Mouse (Mus musculus) retina, postnatal 1 day (tissue): ENCODE results near the gene Rasal2.
A peak's percentile ranks its signal among the peaks of the same experiment; 100 is the strongest.

ENCODE experiments used
- DNase-seq: peaks from one replicate; pipeline ENCODE4 v3.0.0-alpha.2; 2012

Rasal2 gene

GRCm38 (mm10) chr1:157323091-157323490 is 89.3 kb downstream of the Rasal2 start:
- DNase-seq: no peak

- no peak for DNase-seq
These were observed 93.5 kb downstream of the Rasal2 start for GRCm38 (mm10) chr1:157318896-157319295.

GRCm38 (mm10) chr1:157301266-157301665 is 111.1 kb downstream of the Rasal2 start:
- no peak for DNase-seq

- no peak for DNase-seq
These were observed 112.8 kb downstream of the Rasal2 start for GRCm38 (mm10) chr1:157299559-157299958.

GRCm38 (mm10) chr1:157298990-157299389 is 113.4 kb downstream of the Rasal2 start:
- no peak for DNase-seq

GRCm38 (mm10) chr1:157297137-157297536 is 115.3 kb downstream of the Rasal2 start:
- DNase-seq: no peak

- DNase-seq: no peak
These were observed 116.5 kb downstream of the Rasal2 start for GRCm38 (mm10) chr1:157295868-157296267.

- no peak for DNase-seq
These were observed 122.2 kb downstream of the Rasal2 start for GRCm38 (mm10) chr1:157290173-157290572.

- DNase-seq: no peak
These were observed 123.1 kb downstream of the Rasal2 start for GRCm38 (mm10) chr1:157289251-157289650.

GRCm38 (mm10) chr1:157286561-157286960 is 125.8 kb downstream of the Rasal2 start:
- peak; percentile 66 for DNase-seq

GRCm38 (mm10) chr1:157285366-157285765 is 127.0 kb downstream of the Rasal2 start:
- DNase-seq: no peak

GRCm38 (mm10) chr1:157280781-157281180 is 131.6 kb downstream of the Rasal2 start:
- peak; percentile 21 for DNase-seq

- no peak for DNase-seq
These were observed 136.6 kb downstream of the Rasal2 start for GRCm38 (mm10) chr1:157275672-157276307.

- no peak for DNase-seq
These were observed 144.5 kb downstream of the Rasal2 start for GRCm38 (mm10) chr1:157267894-157268293.

GRCm38 (mm10) chr1:157256562-157256961 is 155.8 kb downstream of the Rasal2 start:
- DNase-seq: peak; percentile 29

GRCm38 (mm10) chr1:157255776-157256175 is 156.6 kb downstream of the Rasal2 start:
- no peak for DNase-seq

- DNase-seq: no peak
These were observed 158.6 kb downstream of the Rasal2 start for GRCm38 (mm10) chr1:157253600-157254490.

GRCm38 (mm10) chr1:157248112-157248511 is 164.3 kb downstream of the Rasal2 start:
- DNase-seq: no peak

- no peak for DNase-seq
These were observed 165.1 kb downstream of the Rasal2 start for GRCm38 (mm10) chr1:157247341-157247740.

- no peak for DNase-seq
These were observed 165.6 kb downstream of the Rasal2 start for GRCm38 (mm10) chr1:157246779-157247178.

GRCm38 (mm10) chr1:157244453-157244790 is 168.0 kb downstream of the Rasal2 start:
- no peak for DNase-seq

- peak; percentile 46 for DNase-seq
These were observed 168.6 kb downstream of the Rasal2 start for GRCm38 (mm10) chr1:157243576-157244452.

GRCm38 (mm10) chr1:157239687-157240086 is 172.7 kb downstream of the Rasal2 start:
- DNase-seq: no peak
